Mouse (Mus musculus): Measurements from ENCODE around the gene G3bp1. TPM values are rescaled to one million over a fixed set of nuclear protein-coding genes. Genes with fewer than 3 reads are reported as not detected.

G3bp1 gene
- polyA plus RNA-seq, 1 experiment from 2014 or later, result 147 TPM

DNA sequence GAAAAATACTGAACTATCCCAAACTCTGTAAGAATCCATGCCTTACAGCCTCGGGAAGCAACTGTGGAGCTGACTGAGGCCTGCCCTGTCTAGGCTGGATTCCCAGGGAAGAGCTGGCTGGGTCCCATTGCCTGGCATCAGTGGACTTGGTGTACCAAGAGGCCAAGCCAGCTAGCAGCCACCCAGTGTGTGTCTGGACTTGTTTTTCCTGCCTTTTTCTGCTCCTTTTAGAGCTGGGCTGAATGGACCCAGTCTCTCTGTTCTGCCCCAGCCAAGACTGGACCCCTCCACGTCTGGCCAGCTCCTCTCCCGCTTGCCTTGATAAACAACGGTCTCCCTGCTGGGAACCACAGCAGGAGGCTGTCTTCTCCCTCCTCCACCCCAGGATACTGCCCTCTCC is 31.5 kb upstream of the G3bp1 start:
- ATAC-seq (ENCODE audit: low read depth) (no peak), DNase-seq (ENCODE audit: low spot score) (no peak)
- 29% methylated on average over 4 of the region's 4 CpGs for WGBS
- no peak overlapping the region for H3K9ac ChIP-seq (ENCODE audit: low read depth, low read length)
- H3K4me1 ChIP-seq (ENCODE audit: control insufficient read depth, insufficient read depth, low read length), result no peaks in the 10 kb centered on the region
- H3K27me3 ChIP-seq (replicated peaks; ENCODE audit: control insufficient read depth, insufficient read depth, low read length), result no peaks in the 10 kb centered on the region
- no peak overlapping the region for H3K4me3 ChIP-seq (ENCODE audit: low read depth, low read length)
- H3K9me3 ChIP-seq (ENCODE audit: control insufficient read depth, low read length), result no peaks in the 10 kb centered on the region
- H3K36me3 ChIP-seq (ENCODE audit: control insufficient read depth, insufficient read depth, low read length), result no peaks in the 10 kb centered on the region
- H3K27ac ChIP-seq (replicated peaks; ENCODE audit: low read depth, low read length), result no peak overlapping the region
- H3K4me2 ChIP-seq (ENCODE audit: low read depth, low read length), result no peak overlapping the region

DNA sequence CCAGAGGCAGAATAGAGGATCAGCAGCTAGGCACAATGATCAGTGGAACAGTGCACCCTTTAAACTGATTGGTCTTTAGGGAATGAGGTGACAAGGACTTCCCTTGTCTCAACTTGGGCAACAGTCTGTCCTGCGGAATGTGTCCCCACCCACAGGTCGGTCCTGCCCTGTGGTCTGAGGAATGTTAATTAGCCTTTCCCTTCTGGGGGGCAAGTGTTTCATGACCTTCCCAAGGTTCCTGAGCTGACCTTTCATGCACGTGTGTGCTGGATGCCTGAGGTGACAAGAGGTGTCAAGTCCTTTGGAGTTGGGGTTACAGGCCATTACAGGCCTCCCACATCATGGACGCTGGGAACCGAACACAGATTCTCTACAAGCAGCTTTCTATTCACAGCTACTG is 29.8 kb upstream of the G3bp1 start:
- no peak for DNase-seq (ENCODE audit: low spot score)
- ATAC-seq (ENCODE audit: low read depth), result no peak
- H3K27me3 ChIP-seq (replicated peaks; ENCODE audit: control insufficient read depth, insufficient read depth, low read length), result no peaks in the 10 kb centered on the region
- no peak overlapping the region for H3K4me2 ChIP-seq (ENCODE audit: low read depth, low read length)
- no peak overlapping the region for H3K9ac ChIP-seq (ENCODE audit: low read depth, low read length)
- no peaks in the 10 kb centered on the region for H3K9me3 ChIP-seq (ENCODE audit: control insufficient read depth, low read length)
- H3K4me1 ChIP-seq (ENCODE audit: control insufficient read depth, insufficient read depth, low read length), result 0 out of 2 replicates have a peak, but pooled peaks cover 3% of the 10 kb centered on the region
- no peak overlapping the region for H3K4me3 ChIP-seq (ENCODE audit: low read depth, low read length)
- H3K36me3 ChIP-seq (ENCODE audit: control insufficient read depth, insufficient read depth, low read length), result no peaks in the 10 kb centered on the region
- H3K27ac ChIP-seq (replicated peaks; ENCODE audit: low read depth, low read length), result no peak overlapping the region
- 54% methylated on average over 5 of the region's 5 CpGs for WGBS

DNA sequence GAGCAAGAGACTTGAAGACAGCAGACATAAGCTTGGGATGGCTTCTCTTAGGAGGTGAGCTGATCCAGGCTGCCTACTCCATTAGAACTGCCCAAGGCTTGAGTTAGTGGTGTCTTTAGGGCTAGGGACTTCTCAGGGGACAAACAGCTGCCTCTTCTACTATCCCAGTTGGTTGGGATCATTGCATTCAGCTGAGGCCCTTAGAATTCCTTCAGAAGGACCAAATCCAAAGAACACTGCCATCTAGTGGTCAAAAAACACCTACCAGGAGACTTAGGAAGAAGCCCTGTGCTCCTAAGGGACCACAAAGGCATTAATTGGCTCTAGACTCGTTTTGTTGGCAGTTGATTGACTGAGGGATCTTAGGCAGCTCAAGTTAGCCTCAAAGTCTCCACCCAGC is 24.7 kb upstream of the G3bp1 start:
- no peaks in the 10 kb centered on the region for H3K27me3 ChIP-seq (replicated peaks; ENCODE audit: control insufficient read depth, insufficient read depth, low read length)
- WGBS, result 0% methylated on average over 1 of the region's 1 CpGs
- ATAC-seq (ENCODE audit: low read depth), result peak; percentile 54
- peaks cover 18% of the 10 kb centered on the region for H3K36me3 ChIP-seq (ENCODE audit: control insufficient read depth, insufficient read depth, low read length)
- H3K9me3 ChIP-seq (ENCODE audit: control insufficient read depth, low read length), result no peaks in the 10 kb centered on the region
- peak; percentile 95 for DNase-seq (ENCODE audit: low spot score)
- H3K4me3 ChIP-seq (ENCODE audit: low read depth, low read length), result no peak overlapping the region
- no peak overlapping the region for H3K9ac ChIP-seq (ENCODE audit: low read depth, low read length)
- H3K4me2 ChIP-seq (ENCODE audit: low read depth, low read length), result no peak overlapping the region
- 0 out of 2 replicates have a peak, but pooled peaks cover 3% of the 10 kb centered on the region for H3K4me1 ChIP-seq (ENCODE audit: control insufficient read depth, insufficient read depth, low read length)
- H3K27ac ChIP-seq (replicated peaks; ENCODE audit: low read depth, low read length), result no peak overlapping the region

DNA sequence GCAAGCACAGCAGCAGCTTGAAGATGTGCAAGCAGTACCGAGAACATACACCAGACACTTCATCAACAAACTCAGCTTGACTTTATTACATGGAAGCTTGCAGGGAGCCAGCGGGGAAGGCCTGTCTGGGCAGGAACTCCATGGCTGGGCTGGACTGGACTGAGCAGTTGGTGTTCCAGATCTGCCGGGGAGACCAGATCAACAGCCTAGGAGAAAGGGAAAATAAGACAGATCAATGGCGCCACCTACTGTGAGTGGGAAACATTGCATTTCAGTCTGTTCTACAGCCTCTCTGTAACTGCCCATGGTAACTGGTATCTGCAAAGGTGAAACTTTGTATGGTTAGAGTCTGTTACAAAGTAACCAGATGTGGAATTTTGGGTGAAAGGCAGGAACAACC is 22.9 kb upstream of the G3bp1 start:
- H3K27me3 ChIP-seq (replicated peaks; ENCODE audit: control insufficient read depth, insufficient read depth, low read length), result no peaks in the 10 kb centered on the region
- H3K4me3 ChIP-seq (ENCODE audit: low read depth, low read length), result no peak overlapping the region
- DNase-seq (ENCODE audit: low spot score) (peak; percentile 91), ATAC-seq (ENCODE audit: low read depth) (peak; percentile 87)
- WGBS, result 14% methylated on average over 4 of the region's 4 CpGs
- H3K36me3 ChIP-seq (ENCODE audit: control insufficient read depth, insufficient read depth, low read length), result peaks cover 29% of the 10 kb centered on the region
- 0 out of 2 replicates have a peak, but pooled peaks cover 3% of the 10 kb centered on the region for H3K4me1 ChIP-seq (ENCODE audit: control insufficient read depth, insufficient read depth, low read length)
- no peaks in the 10 kb centered on the region for H3K9me3 ChIP-seq (ENCODE audit: control insufficient read depth, low read length)
- no peak overlapping the region for H3K9ac ChIP-seq (ENCODE audit: low read depth, low read length)
- no peak overlapping the region for H3K4me2 ChIP-seq (ENCODE audit: low read depth, low read length)
- H3K27ac ChIP-seq (replicated peaks; ENCODE audit: low read depth, low read length), result no peak overlapping the region

DNA sequence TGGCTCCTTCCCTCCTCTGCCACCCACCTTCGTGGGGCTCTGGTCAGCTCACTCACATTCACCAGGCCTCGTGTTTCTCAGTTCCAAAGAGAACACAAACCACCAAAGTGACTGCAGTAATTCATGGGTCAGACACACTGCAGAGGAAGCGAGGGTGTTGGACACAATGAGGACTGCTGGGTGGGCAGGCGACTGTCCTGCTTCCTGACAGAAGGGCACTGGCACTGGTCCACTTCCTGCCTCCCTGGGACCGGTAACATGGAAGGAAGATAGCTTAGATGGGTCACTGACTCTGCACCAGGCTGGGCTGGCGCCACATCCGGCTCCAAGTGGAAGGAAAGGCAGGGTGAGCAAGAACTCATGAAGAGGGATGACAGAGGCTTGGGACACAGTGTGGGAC is 20.0 kb upstream of the G3bp1 start:
- Histone ChIP-seq H3K4me1 (ENCODE audit: control insufficient read depth, insufficient read depth, low read length) (0 out of 2 replicates have a peak, but pooled peaks cover 2% of the 10 kb centered on the region), H3K27me3 (replicated peaks; ENCODE audit: control insufficient read depth, insufficient read depth, low read length) (no peaks in the 10 kb centered on the region), H3K4me2 (ENCODE audit: low read depth, low read length) (no peak overlapping the region), H3K9ac (ENCODE audit: low read depth, low read length) (no peak overlapping the region), H3K27ac (replicated peaks; ENCODE audit: low read depth, low read length) (peak overlapping the region; percentile 15; the same call in 1 of the 2 replicates), H3K36me3 (ENCODE audit: control insufficient read depth, insufficient read depth, low read length) (peaks cover 48% of the 10 kb centered on the region), H3K4me3 (ENCODE audit: low read depth, low read length) (no peak overlapping the region), H3K9me3 (ENCODE audit: control insufficient read depth, low read length) (no peaks in the 10 kb centered on the region)
- 69% methylated on average over 7 of the region's 7 CpGs for WGBS
- ATAC-seq (ENCODE audit: low read depth), result no peak
- DNase-seq (ENCODE audit: low spot score), result no peak

DNA sequence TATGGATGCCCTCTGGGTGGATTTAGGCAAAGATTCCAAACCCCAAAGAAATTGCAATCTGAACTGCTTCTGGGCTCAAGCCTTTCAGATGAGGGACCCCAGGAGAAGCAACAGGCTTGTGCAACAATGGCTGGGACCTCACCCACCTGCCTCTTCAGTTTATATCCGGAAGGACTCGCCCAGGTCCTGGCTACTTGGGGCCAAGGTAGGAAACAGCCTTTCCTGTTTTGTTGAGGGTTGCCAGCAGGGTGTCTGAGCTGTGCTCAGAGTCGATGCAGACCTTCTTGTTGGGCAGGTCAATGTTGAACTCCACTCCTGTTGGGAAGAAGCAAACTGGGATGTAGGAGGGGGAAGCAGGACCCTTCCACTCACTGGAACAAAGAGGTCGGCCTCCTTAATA is 19.2 kb upstream of the G3bp1 start:
- no peak for DNase-seq (ENCODE audit: low spot score)
- Histone ChIP-seq H3K27me3 (replicated peaks; ENCODE audit: control insufficient read depth, insufficient read depth, low read length) (no peaks in the 10 kb centered on the region), H3K9me3 (ENCODE audit: control insufficient read depth, low read length) (no peaks in the 10 kb centered on the region), H3K36me3 (ENCODE audit: control insufficient read depth, insufficient read depth, low read length) (peaks cover 48% of the 10 kb centered on the region), H3K4me3 (ENCODE audit: low read depth, low read length) (no peak overlapping the region), H3K9ac (ENCODE audit: low read depth, low read length) (no peak overlapping the region), H3K27ac (replicated peaks; ENCODE audit: low read depth, low read length) (no peak overlapping the region), H3K4me2 (ENCODE audit: low read depth, low read length) (no peak overlapping the region), H3K4me1 (ENCODE audit: control insufficient read depth, insufficient read depth, low read length) (no peaks in the 10 kb centered on the region)
- 82% methylated on average over 4 of the region's 4 CpGs for WGBS
- ATAC-seq (ENCODE audit: low read depth), result no peak

DNA sequence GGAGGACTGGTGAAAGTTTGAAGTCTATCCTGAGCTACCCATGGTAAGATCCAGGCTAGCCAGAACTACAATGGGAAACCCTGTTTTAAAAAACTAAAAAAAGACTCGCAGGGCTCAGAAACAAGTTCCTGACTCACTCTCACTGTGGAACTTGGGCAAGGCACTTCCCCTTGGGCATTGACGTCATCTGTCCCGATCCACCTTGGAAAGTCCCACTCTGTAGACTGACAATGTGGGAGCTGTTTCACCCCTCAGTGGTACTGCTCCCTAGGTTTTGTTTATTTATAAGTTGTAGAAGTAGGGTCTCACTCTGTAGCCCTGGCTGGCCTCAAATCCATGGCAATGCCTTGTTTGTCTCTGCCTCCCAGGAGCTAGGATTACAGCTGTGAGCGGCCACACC is 15.8 kb upstream of the G3bp1 start:
- Histone ChIP-seq H3K4me1 (ENCODE audit: control insufficient read depth, insufficient read depth, low read length) (no peaks in the 10 kb centered on the region), H3K27ac (replicated peaks; ENCODE audit: low read depth, low read length) (no peak overlapping the region), H3K36me3 (ENCODE audit: control insufficient read depth, insufficient read depth, low read length) (peaks cover 41% of the 10 kb centered on the region), H3K9ac (ENCODE audit: low read depth, low read length) (no peak overlapping the region), H3K4me2 (ENCODE audit: low read depth, low read length) (no peak overlapping the region), H3K9me3 (ENCODE audit: control insufficient read depth, low read length) (no peaks in the 10 kb centered on the region), H3K27me3 (replicated peaks; ENCODE audit: control insufficient read depth, insufficient read depth, low read length) (no peaks in the 10 kb centered on the region), H3K4me3 (ENCODE audit: low read depth, low read length) (no peak overlapping the region)
- 78% methylated on average over 4 of the region's 4 CpGs for WGBS
- ATAC-seq (ENCODE audit: low read depth) (no peak), DNase-seq (ENCODE audit: low spot score) (no peak)

DNA sequence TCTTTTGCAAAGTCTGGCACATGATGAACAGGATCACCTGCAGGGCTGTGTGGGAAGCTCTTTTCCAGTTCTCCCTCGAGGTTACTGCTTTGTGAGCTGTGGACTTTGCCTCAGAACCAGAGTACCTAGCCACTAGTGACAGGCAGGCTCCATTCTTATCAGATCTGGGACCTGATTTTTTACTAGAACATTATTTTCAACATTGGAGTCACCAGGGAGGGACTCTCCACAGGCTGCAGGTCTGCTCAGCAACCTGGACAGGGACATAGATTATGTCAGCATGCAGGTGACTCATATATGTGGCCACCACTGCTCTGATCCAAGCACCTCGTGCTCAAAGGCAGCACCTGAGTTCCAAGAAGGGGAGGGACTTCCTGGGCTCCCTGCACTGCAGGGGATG is 14.3 kb upstream of the G3bp1 start:
- H3K4me2 ChIP-seq (ENCODE audit: low read depth, low read length), result no peak overlapping the region
- peaks cover 26% of the 10 kb centered on the region for H3K36me3 ChIP-seq (ENCODE audit: control insufficient read depth, insufficient read depth, low read length)
- peaks cover 6% of the 10 kb centered on the region for H3K4me1 ChIP-seq (ENCODE audit: control insufficient read depth, insufficient read depth, low read length)
- no peaks in the 10 kb centered on the region for H3K27me3 ChIP-seq (replicated peaks; ENCODE audit: control insufficient read depth, insufficient read depth, low read length)
- H3K27ac ChIP-seq (replicated peaks; ENCODE audit: low read depth, low read length), result no peak overlapping the region
- H3K9me3 ChIP-seq (ENCODE audit: control insufficient read depth, low read length), result no peaks in the 10 kb centered on the region
- H3K9ac ChIP-seq (ENCODE audit: low read depth, low read length), result no peak overlapping the region
- 84% methylated on average over 2 of the region's 2 CpGs for WGBS
- ATAC-seq (ENCODE audit: low read depth) (no peak), DNase-seq (ENCODE audit: low spot score) (no peak)
- no peak overlapping the region for H3K4me3 ChIP-seq (ENCODE audit: low read depth, low read length)

DNA sequence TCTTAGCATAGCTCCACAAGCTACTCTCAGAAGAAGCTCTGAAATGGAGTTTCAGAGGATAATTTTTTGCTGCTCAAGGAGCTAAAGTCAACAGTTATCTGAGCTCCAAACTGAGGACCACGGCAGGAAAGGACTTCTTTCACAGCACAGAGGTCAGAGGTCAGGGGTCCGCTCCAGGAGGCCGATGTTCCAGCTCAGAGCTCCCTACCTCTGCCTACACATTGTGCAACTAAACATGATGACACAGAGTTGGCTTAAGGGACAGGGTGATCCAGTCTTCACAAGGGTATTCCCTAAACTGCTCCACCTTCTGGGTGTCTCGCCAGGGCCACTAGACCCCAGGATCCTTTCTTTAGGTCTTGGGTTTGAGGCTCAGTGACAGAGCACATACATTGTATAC is 11.0 kb upstream of the G3bp1 start:
- Histone ChIP-seq H3K9ac (ENCODE audit: low read depth, low read length) (no peak overlapping the region), H3K4me2 (ENCODE audit: low read depth, low read length) (no peak overlapping the region), H3K4me3 (ENCODE audit: low read depth, low read length) (no peak overlapping the region), H3K27ac (replicated peaks; ENCODE audit: low read depth, low read length) (no peak overlapping the region), H3K9me3 (ENCODE audit: control insufficient read depth, low read length) (no peaks in the 10 kb centered on the region), H3K36me3 (ENCODE audit: control insufficient read depth, insufficient read depth, low read length) (peaks cover 10% of the 10 kb centered on the region), H3K27me3 (replicated peaks; ENCODE audit: control insufficient read depth, insufficient read depth, low read length) (no peaks in the 10 kb centered on the region), H3K4me1 (ENCODE audit: control insufficient read depth, insufficient read depth, low read length) (peaks cover 9% of the 10 kb centered on the region)
- no peak for DNase-seq (ENCODE audit: low spot score)
- 46% methylated on average over 4 of the region's 4 CpGs for WGBS
- ATAC-seq (ENCODE audit: low read depth), result no peak

All from embryonic facial prominence, embryonic 14.5 days (tissue).